ENCODE assay signal across 11 mouse cellular contexts in the genomic region with DNA sequence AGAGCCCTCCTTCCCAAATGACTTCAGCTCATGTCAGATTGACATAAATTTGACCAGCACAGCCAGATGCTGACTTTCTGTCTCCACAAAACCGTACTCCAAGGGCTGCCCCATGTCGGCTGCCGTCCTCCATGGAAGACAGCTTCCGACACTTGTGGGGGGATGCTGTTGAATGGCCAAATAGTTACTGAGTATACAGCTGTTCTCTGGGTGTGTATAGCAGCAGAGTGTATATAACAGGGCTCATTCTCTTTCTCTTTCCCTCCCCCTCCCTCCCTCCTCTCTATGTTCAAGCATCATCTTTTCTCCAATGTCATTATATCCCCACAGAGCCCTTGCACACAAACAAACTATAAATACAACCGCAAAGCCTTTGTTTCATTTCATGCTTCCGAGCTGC. TPM values are rescaled to one million over a fixed set of nuclear protein-coding genes. Genes with fewer than 3 reads are reported as not detected.
A peak's percentile ranks its signal among the peaks of the same experiment; 100 is the strongest.
DNase-seq lines count a peak whose midpoint lies in the region; ATAC-seq and TF ChIP-seq lines count a peak whose summit lies in the region.
"Had no signal": no experiment of that assay in that cellular context is flagged by ENCODE, and none has a peak within 500 bp of the region (broad histone marks: within the 10 kb centered on the region; RNA-seq: fewer than 3 reads in every experiment).

No protein-coding gene starts in this region.

- no peak for TF ChIP-seq EP300 in stomach, postnatal 0 days (optimal IDR thresholded peaks at IDR 0.05)

- peaks cover 28% of the 10 kb centered on the region for H3K4me1 ChIP-seq in kidney, embryonic 14.5 days (ENCODE audit: control insufficient read depth, insufficient read depth, low read length)
- H3K4me1 ChIP-seq in neural tube, embryonic 11.5 days (ENCODE audit: control insufficient read depth, insufficient read depth, low read length), result peaks cover 10% of the 10 kb centered on the region
- peaks cover 14% of the 10 kb centered on the region for H3K4me1 ChIP-seq in intestine, embryonic 15.5 days (replicated peaks)
- H3K4me1 ChIP-seq in stomach, postnatal 0 days (replicated peaks; ENCODE audit: control insufficient read depth, insufficient read depth), result peaks cover 11% of the 10 kb centered on the region

- H3K27me3 ChIP-seq in kidney, embryonic 14.5 days (ENCODE audit: control insufficient read depth, insufficient read depth, low read length), result no peaks in the 10 kb centered on the region
- H3K27me3 ChIP-seq in neural tube, embryonic 11.5 days (ENCODE audit: control insufficient read depth, insufficient read depth, low read length), result no peaks in the 10 kb centered on the region
- H3K27me3 ChIP-seq in intestine, embryonic 15.5 days (replicated peaks), result no peaks in the 10 kb centered on the region
- no peaks in the 10 kb centered on the region for H3K27me3 ChIP-seq in stomach, postnatal 0 days (ENCODE audit: control insufficient read depth, insufficient read depth, low read length)

- WGBS in kidney, embryonic 14.5 days, result 20% methylated on average over 6 of the region's 6 CpGs
- 24% methylated on average over 6 of the region's 6 CpGs for WGBS in neural tube, embryonic 11.5 days
- WGBS in intestine, embryonic 15.5 days, result 39% methylated on average over 6 of the region's 6 CpGs
- WGBS in stomach, postnatal 0 days, result 41% methylated on average over 6 of the region's 6 CpGs

- H3K27ac ChIP-seq in kidney, embryonic 14.5 days (ENCODE audit: low read depth, low read length), result peak overlapping the region; percentile 3; the same call in 1 of the 2 replicates
- peak overlapping the region; percentile 21; the same call in 1 of the 2 replicates for H3K27ac ChIP-seq in neural tube, embryonic 11.5 days (ENCODE audit: low read depth, low read length)
- no peak overlapping the region for H3K27ac ChIP-seq in intestine, embryonic 15.5 days
- 0 out of 2 replicates have a peak overlapping the region, but pooled peaks have one; percentile 18 for H3K27ac ChIP-seq in stomach, postnatal 0 days (replicated peaks)
- H3K27ac ChIP-seq: heart, embryonic 10.5 days had no signal

- H3K9me3 ChIP-seq in kidney, embryonic 14.5 days (ENCODE audit: control insufficient read depth, low read length), result no peaks in the 10 kb centered on the region
- H3K9me3 ChIP-seq in neural tube, embryonic 11.5 days (ENCODE audit: control insufficient read depth, low read length), result no peaks in the 10 kb centered on the region
- no peaks in the 10 kb centered on the region for H3K9me3 ChIP-seq in intestine, embryonic 15.5 days
- no peaks in the 10 kb centered on the region for H3K9me3 ChIP-seq in stomach, postnatal 0 days (ENCODE audit: control insufficient read depth, low read length)
- H3K9me3 ChIP-seq: heart, embryonic 10.5 days had no signal

- H3K36me3 ChIP-seq in kidney, embryonic 14.5 days (ENCODE audit: control insufficient read depth, insufficient read depth, low read length), result no peaks in the 10 kb centered on the region
- H3K36me3 ChIP-seq in neural tube, embryonic 11.5 days (ENCODE audit: control insufficient read depth, insufficient read depth, low read length), result peaks cover 3% of the 10 kb centered on the region
- no peaks in the 10 kb centered on the region for H3K36me3 ChIP-seq in intestine, embryonic 15.5 days
- H3K36me3 ChIP-seq in stomach, postnatal 0 days (ENCODE audit: control insufficient read depth, insufficient read depth, low read length), result no peaks in the 10 kb centered on the region
- H3K36me3 ChIP-seq: heart, embryonic 10.5 days had no signal

- H3K4me3 ChIP-seq in kidney, embryonic 14.5 days (ENCODE audit: low read length), result no peak overlapping the region
- no peak overlapping the region for H3K4me3 ChIP-seq in neural tube, embryonic 11.5 days (ENCODE audit: low read depth, low read length)
- H3K4me3 ChIP-seq in intestine, embryonic 15.5 days (replicated peaks), result no peak overlapping the region
- H3K4me3 ChIP-seq in stomach, postnatal 0 days (ENCODE audit: low read depth, low read length), result peak overlapping the region; percentile 8; the same call in 1 of the 2 replicates
- H3K4me3 ChIP-seq: heart, embryonic 10.5 days had no signal

- peak overlapping the region; percentile 15 for H3K4me2 ChIP-seq in kidney, embryonic 14.5 days (replicated peaks; ENCODE audit: low read depth, low read length)
- no peak overlapping the region for H3K4me2 ChIP-seq in neural tube, embryonic 11.5 days (ENCODE audit: low read depth)
- 0 out of 2 replicates have a peak overlapping the region, but pooled peaks have one; percentile 30 for H3K4me2 ChIP-seq in intestine, embryonic 15.5 days (replicated peaks)
- H3K4me2 ChIP-seq in stomach, postnatal 0 days (replicated peaks; ENCODE audit: low read depth), result peak overlapping the region; percentile 45

- no peak overlapping the region for H3K9ac ChIP-seq in kidney, embryonic 14.5 days (ENCODE audit: low read depth, low read length)
- H3K9ac ChIP-seq in neural tube, embryonic 11.5 days (ENCODE audit: low read length), result no peak overlapping the region
- H3K9ac ChIP-seq in intestine, embryonic 15.5 days, result no peak overlapping the region
- no peak overlapping the region for H3K9ac ChIP-seq in stomach, postnatal 0 days (ENCODE audit: low read length)

- TF ChIP-seq CTCF in stomach, postnatal 0 days (IDR thresholded peaks at IDR 0.05; ENCODE audit: low read depth), result no peak

- no peak; the same call in 1 of the 2 replicates for ATAC-seq in kidney, embryonic 14.5 days (ENCODE audit: low FRiP score, low TSS enrichment)
- ATAC-seq in neural tube, embryonic 11.5 days (ENCODE audit: insufficient read depth, low FRiP score, low TSS enrichment), result 0 out of 2 replicates have a peak, but pooled peaks have one; percentile 14
- ATAC-seq in intestine, embryonic 15.5 days, result no peak
- no peak for ATAC-seq in stomach, postnatal 0 days (ENCODE audit: low FRiP score, low TSS enrichment)
- ATAC-seq in erythroblast, adult 5-6 weeks (replicated peaks; ENCODE audit: low FRiP score, poor library complexity, severe bottlenecking), result no peak

- no peak for DNase-seq in kidney, postnatal 10 days
- no peak for DNase-seq in neural tube, embryonic 11.5 days (ENCODE audit: low spot score)
- no peak for DNase-seq in neural tube, embryonic 10.5 days (ENCODE audit: extremely low spot score, low spot score)
- no peak for DNase-seq in stomach, postnatal 0 days (ENCODE audit: low spot score)
- no peak for DNase-seq in ovary, adult 18-20 months (ENCODE audit: low spot score)
- DNase-seq: embryo, embryonic 11 days; lung, adult 18-20 months had no signal

RNA-seq across cellular contexts. Expression of gene Lypd6b, which starts 43.7 kb away (rescaled TPM):
- polyA plus RNA-seq in kidney, embryonic 14.5 days (2014; fragmentation: Nextera tagmentation; extraction: Ambion mirVana), result 8.4 and 11.4 TPM in 2 replicates
- 1.3 and 1.9 TPM in 2 replicates for polyA plus RNA-seq in neural tube, embryonic 11.5 days (2014; fragmentation: Nextera tagmentation; extraction: Ambion mirVana)
- polyA plus RNA-seq in intestine, embryonic 15.5 days (2015; fragmentation: Nextera tagmentation; extraction: Ambion mirVana), result 2.0 and 2.8 TPM in 2 replicates
- polyA plus RNA-seq in stomach, postnatal 0 days (2015; fragmentation: Nextera tagmentation; extraction: Ambion mirVana), result 31.2 and 31.8 TPM in 2 replicates
- not detected in 2 replicates for total RNA-seq in erythroblast, adult 5-6 weeks (2015; ENCODE audit: low replicate concordance)
- total RNA-seq in erythroblast, adult 5-6 weeks (2017; ENCODE audit: low replicate concordance), result not detected in 2 replicates
